Mouse (Mus musculus): ENCODE measurements around the gene Gm28230. TPM values are rescaled to one million over a fixed set of nuclear protein-coding genes. Genes with fewer than 3 reads are reported as not detected.

Gm28230 gene
- polyA plus RNA-seq, 1 experiment from 2014 or later = not detected

DNA sequence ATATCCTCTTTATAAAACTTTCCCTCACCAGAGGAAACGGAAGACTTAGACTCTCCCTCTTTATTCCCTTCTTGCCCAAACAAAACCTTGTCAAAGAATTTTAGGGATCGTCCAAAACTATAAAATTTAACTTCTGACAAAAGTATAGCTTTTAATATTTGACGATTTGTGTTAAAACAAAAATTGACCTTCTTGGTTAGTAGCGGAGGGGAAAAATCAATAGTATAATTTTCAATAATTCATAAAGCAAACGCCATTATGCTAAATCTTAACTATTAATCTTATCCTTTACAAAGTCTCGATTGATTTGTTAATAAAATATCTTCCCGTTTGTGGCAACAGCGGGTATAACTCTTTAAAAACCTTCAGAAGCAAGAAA, 36.2 kb upstream of the Gm28230 start:
- H3K9me3 ChIP-seq (ENCODE audit: control insufficient read depth, low read length) = no peaks in the 10 kb centered on the region
- H3K4me3 ChIP-seq (replicated peaks; ENCODE audit: low read length) = no peak overlapping the region
- no peak overlapping the region for H3K4me2 ChIP-seq (ENCODE audit: low read length)
- ATAC-seq = no peak
- H3K4me1 ChIP-seq (replicated peaks; ENCODE audit: control insufficient read depth, insufficient read depth, low read length) = 0 out of 2 replicates have a peak, but pooled peaks cover 2% of the 10 kb centered on the region
- H3K9ac ChIP-seq (replicated peaks; ENCODE audit: low read depth, low read length) = no peak overlapping the region
- peaks cover 80% of the 10 kb centered on the region for H3K27me3 ChIP-seq (replicated peaks; ENCODE audit: control insufficient read depth, insufficient read depth, low read length)
- no peak overlapping the region for H3K27ac ChIP-seq (ENCODE audit: low read length)
- H3K36me3 ChIP-seq (ENCODE audit: control insufficient read depth, insufficient read depth) = no peaks in the 10 kb centered on the region
- 8% methylated on average over 8 of the region's 8 CpGs for WGBS

DNA sequence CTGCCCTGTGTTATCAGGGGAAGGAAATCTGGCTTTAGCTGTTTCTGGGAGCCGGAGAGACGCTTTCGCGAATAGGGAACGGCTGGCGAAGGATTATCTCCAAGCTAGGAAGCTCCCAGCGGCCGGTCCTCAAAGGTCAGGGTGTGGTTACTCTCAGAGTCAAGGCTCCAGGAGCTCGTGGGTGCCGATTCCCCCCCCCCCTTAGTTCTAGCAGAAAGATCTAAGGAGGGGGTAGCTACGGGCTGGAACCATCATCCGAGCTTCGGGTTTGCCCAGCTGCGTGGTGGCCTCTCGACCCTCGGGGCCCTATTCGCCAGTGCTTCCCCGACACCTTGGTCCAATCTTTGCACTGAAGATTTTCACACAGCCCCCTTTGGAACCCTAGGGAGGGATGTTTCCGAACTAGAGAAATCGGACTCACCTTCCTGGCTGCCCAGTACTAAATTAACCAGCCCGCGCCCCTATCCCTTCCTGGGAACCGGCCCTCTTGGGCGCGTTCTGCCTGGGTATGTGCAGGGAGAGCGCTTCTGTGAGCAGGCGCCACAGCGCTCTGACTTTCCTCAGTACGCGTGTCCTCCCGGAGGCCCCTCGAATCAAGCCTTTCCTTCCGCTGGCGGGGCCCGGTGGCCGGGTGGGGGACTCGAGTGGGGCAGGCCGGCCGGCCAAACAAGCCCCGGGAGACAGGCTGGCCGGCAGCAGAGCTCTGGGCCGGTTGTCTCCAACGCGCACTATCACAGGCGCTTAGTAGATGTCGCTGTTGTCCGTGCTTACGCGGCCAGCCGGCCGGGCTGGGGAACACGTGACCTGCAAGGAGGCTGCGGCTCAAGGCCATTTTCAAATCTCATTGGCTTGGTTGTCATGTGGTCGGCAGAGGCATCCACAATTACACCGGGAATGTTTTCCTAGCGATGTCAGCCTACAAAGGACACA, 35.2 kb upstream of the Gm28230 start, which contains the start of gene Hoxd10:
TSS of gene Hoxd10 (plus strand) at position 903 of the 930 bp plus-strand sequence.
- H3K36me3 ChIP-seq (ENCODE audit: control insufficient read depth, insufficient read depth) = no peaks in the 10 kb centered on the region
- H3K4me3 ChIP-seq (replicated peaks; ENCODE audit: low read length) = no peak within 1 kb of the TSS
- H3K9ac ChIP-seq (replicated peaks; ENCODE audit: low read depth, low read length) = no peak within 1 kb of the TSS
- ATAC-seq = peak; percentile 31; the same call in 1 of the 2 replicates
- H3K9me3 ChIP-seq (ENCODE audit: control insufficient read depth, low read length) = no peaks in the 10 kb centered on the region
- H3K4me2 ChIP-seq (ENCODE audit: low read length) = no peak within 1 kb of the TSS
- H3K27me3 ChIP-seq (replicated peaks; ENCODE audit: control insufficient read depth, insufficient read depth, low read length) = peaks cover 86% of the 10 kb centered on the region
- 0 out of 2 replicates have a peak, but pooled peaks cover 2% of the 10 kb centered on the region for H3K4me1 ChIP-seq (replicated peaks; ENCODE audit: control insufficient read depth, insufficient read depth, low read length)
- WGBS = under 1% methylated on average over 52 of the region's 56 CpGs
- H3K27ac ChIP-seq (ENCODE audit: low read length) = no peak within 1 kb of the TSS

DNA sequence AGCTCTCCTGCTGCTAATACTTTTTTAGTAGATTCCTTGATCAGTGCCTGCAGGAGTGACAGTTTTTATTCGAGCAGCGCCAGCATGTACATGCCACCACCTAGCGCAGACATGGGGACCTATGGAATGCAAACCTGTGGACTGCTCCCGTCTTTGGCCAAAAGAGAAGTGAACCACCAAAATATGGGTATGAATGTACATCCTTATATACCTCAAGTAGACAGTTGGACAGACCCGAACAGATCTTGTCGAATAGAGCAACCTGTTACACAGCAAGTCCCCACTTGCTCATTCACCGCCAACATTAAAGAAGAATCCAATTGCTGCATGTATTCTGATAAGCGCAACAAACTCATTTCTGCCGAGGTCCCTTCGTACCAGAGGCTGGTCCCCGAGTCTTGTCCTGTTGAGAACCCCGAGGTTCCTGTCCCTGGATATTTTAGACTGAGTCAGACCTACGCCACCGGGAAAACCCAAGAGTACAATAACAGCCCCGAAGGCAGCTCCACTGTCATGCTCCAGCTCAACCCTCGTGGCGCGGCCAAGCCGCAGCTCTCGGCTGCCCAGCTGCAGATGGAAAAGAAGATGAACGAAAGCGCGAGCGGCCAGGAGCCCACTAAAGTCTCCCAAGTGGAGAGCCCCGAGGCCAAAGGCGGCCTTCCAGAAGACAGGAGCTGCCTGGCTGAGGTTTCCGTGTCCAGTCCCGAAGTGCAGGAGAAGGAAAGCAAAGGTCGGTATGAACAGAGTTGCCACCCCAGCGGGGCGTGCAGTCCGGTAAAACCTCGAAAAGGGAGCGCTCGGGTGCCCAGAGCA, 34.3 kb upstream of the Gm28230 start:
- Histone ChIP-seq H3K36me3 (ENCODE audit: control insufficient read depth, insufficient read depth) (no peaks in the 10 kb centered on the region), H3K27ac (ENCODE audit: low read length) (no peak overlapping the region), H3K4me3 (replicated peaks; ENCODE audit: low read length) (no peak overlapping the region), H3K9me3 (ENCODE audit: control insufficient read depth, low read length) (no peaks in the 10 kb centered on the region), H3K27me3 (replicated peaks; ENCODE audit: control insufficient read depth, insufficient read depth, low read length) (peaks cover 85% of the 10 kb centered on the region), H3K9ac (replicated peaks; ENCODE audit: low read depth, low read length) (no peak overlapping the region), H3K4me1 (replicated peaks; ENCODE audit: control insufficient read depth, insufficient read depth, low read length) (0 out of 2 replicates have a peak, but pooled peaks cover 2% of the 10 kb centered on the region), H3K4me2 (ENCODE audit: low read length) (no peak overlapping the region)
- 4% methylated on average over 35 of the region's 35 CpGs for WGBS
- no peak for ATAC-seq

DNA sequence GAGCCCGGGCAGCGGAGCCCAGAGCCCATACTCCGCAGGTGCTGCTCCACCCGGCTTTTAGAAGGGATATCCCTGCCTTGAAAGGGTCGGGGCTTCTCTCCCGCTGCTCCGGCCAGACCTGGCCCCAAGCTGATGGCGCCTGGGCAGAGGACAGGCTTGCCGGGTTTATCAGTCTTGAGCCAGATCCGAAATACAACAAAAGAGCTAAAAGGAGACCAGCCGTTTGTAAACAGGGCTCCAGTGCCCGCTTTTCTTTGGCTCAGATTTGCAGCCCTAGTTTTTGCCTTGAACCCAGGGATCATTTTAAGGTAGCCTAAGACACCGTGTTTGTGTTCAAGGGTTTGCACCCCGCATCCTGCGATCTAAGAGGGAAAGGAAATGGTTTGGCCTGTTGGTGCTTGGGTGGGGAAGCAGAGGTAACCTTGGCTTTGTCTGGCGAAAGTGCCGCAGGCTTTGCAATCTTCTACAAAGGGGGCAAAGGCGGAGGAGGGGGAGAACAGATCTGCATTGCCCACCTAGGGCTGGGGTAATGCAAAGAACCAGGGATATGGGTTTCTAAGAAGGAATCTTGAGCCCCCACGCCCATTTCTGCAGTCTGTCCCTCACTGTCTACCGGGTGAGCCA, 33.6 kb upstream of the Gm28230 start:
- 1% methylated on average over 20 of the region's 20 CpGs for WGBS
- ATAC-seq = no peak
- H3K27me3 ChIP-seq (replicated peaks; ENCODE audit: control insufficient read depth, insufficient read depth, low read length) = peaks cover 85% of the 10 kb centered on the region
- H3K9ac ChIP-seq (replicated peaks; ENCODE audit: low read depth, low read length) = no peak overlapping the region
- no peak overlapping the region for H3K4me3 ChIP-seq (replicated peaks; ENCODE audit: low read length)
- H3K9me3 ChIP-seq (ENCODE audit: control insufficient read depth, low read length) = no peaks in the 10 kb centered on the region
- no peaks in the 10 kb centered on the region for H3K36me3 ChIP-seq (ENCODE audit: control insufficient read depth, insufficient read depth)
- H3K27ac ChIP-seq (ENCODE audit: low read length) = no peak overlapping the region
- H3K4me1 ChIP-seq (replicated peaks; ENCODE audit: control insufficient read depth, insufficient read depth, low read length) = peaks cover 7% of the 10 kb centered on the region
- no peak overlapping the region for H3K4me2 ChIP-seq (ENCODE audit: low read length)

DNA sequence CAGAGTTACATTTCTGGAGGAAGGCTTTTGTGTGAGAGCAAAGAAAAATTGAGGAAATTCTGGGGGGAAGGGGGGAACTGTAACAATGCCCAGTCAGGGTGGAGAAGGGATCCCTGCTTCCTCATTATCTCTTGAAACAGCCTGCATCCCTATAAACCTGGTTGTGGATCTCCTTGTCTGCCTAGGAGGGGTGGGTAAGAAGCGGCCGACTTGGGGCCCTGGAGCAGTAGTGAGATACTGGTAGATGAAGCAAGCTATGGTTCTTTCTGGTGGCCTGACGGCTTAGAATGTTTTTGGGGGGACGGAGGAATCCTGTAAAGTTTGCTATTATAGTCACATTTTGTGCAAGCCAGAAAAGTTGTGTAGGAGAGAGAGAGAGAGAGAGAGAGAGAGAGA, 33.1 kb upstream of the Gm28230 start:
- H3K9me3 ChIP-seq (ENCODE audit: control insufficient read depth, low read length) = no peaks in the 10 kb centered on the region
- H3K9ac ChIP-seq (replicated peaks; ENCODE audit: low read depth, low read length) = no peak overlapping the region
- no peak for ATAC-seq
- H3K4me2 ChIP-seq (ENCODE audit: low read length) = no peak overlapping the region
- peaks cover 12% of the 10 kb centered on the region for H3K4me1 ChIP-seq (replicated peaks; ENCODE audit: control insufficient read depth, insufficient read depth, low read length)
- H3K27ac ChIP-seq (ENCODE audit: low read length) = no peak overlapping the region
- no peak overlapping the region for H3K4me3 ChIP-seq (replicated peaks; ENCODE audit: low read length)
- H3K36me3 ChIP-seq (ENCODE audit: control insufficient read depth, insufficient read depth) = no peaks in the 10 kb centered on the region
- peaks cover 83% of the 10 kb centered on the region for H3K27me3 ChIP-seq (replicated peaks; ENCODE audit: control insufficient read depth, insufficient read depth, low read length)
- 3% methylated on average over 4 of the region's 4 CpGs for WGBS

DNA sequence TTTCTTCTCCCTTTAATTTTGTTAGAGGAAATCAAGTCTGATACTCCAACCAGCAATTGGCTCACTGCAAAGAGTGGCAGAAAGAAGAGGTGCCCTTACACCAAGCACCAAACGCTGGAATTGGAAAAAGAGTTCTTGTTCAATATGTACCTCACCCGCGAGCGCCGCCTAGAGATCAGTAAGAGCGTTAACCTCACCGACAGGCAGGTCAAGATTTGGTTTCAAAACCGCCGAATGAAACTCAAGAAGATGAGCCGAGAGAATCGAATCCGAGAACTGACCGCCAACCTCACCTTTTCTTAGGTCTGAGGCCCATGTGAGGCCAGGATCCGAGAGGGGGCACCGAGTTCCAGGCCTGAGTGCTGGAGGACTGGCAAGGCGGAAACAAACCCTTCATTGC, 32.5 kb upstream of the Gm28230 start:
- H3K4me1 ChIP-seq (replicated peaks; ENCODE audit: control insufficient read depth, insufficient read depth, low read length) = peaks cover 13% of the 10 kb centered on the region
- H3K4me3 ChIP-seq (replicated peaks; ENCODE audit: low read length) = no peak overlapping the region
- no peak overlapping the region for H3K4me2 ChIP-seq (ENCODE audit: low read length)
- H3K9me3 ChIP-seq (ENCODE audit: control insufficient read depth, low read length) = no peaks in the 10 kb centered on the region
- no peak for ATAC-seq
- H3K27me3 ChIP-seq (replicated peaks; ENCODE audit: control insufficient read depth, insufficient read depth, low read length) = peaks cover 86% of the 10 kb centered on the region
- under 1% methylated on average over 16 of the region's 16 CpGs for WGBS
- H3K36me3 ChIP-seq (ENCODE audit: control insufficient read depth, insufficient read depth) = no peaks in the 10 kb centered on the region
- H3K9ac ChIP-seq (replicated peaks; ENCODE audit: low read depth, low read length) = no peak overlapping the region
- H3K27ac ChIP-seq (ENCODE audit: low read length) = no peak overlapping the region

DNA sequence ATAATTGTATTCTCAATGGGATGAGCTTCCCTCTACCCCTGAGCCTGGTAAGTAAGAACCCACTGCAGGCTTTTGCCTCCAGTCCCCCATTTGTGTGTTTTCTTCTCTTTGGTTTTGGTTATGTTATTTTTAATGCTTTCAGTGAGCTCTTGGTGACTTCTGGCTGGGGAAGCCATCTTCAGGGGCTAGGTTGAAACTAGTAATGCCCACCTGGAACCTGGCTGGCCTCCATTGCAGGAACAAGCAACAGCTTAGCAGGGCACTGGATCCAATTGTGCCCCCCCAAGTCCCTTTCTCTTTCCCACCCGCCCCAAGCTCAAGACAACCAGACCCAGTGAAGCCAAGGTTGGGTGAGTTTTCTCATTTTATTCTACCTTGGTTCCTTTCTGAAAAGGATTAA, 31.1 kb upstream of the Gm28230 start:
- Histone ChIP-seq H3K9ac (replicated peaks; ENCODE audit: low read depth, low read length) (no peak overlapping the region), H3K36me3 (ENCODE audit: control insufficient read depth, insufficient read depth) (no peaks in the 10 kb centered on the region), H3K9me3 (ENCODE audit: control insufficient read depth, low read length) (no peaks in the 10 kb centered on the region), H3K4me2 (ENCODE audit: low read length) (no peak overlapping the region), H3K4me1 (replicated peaks; ENCODE audit: control insufficient read depth, insufficient read depth, low read length) (peaks cover 13% of the 10 kb centered on the region), H3K27me3 (replicated peaks; ENCODE audit: control insufficient read depth, insufficient read depth, low read length) (peaks cover 90% of the 10 kb centered on the region), H3K4me3 (replicated peaks; ENCODE audit: low read length) (no peak overlapping the region), H3K27ac (ENCODE audit: low read length) (no peak overlapping the region)
- ATAC-seq = no peak
- 6% methylated on average over 1 of the region's 1 CpGs for WGBS

DNA sequence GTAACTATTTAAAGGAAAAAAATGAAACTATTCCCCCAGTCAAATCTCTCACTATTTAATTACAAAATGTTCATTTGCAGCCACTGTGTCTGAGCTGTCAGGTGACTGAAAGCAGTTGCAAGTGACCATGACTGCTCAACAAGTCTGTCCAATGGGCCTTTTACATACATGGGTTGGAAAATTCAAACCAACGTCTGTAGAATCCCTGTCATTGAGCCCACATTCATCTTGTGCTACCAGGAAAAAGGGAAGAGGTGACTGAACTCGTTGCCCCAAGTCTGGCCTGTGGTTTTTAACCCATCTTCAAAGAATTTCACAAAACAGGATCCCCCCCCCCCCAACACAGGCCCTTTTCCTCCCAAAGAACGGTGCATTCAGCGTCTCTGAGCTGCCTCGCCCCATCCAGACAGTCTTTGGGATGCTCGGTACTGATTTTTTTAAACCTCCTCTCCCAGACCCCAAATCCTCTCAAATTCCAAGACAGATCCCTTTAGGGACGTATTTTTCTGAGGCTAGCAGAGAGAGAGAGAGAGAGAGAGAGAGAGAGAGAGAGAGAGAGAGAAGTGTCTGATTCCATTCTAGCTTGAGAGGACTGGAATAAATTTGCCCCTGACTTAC, 30.6 kb upstream of the Gm28230 start:
- Histone ChIP-seq H3K36me3 (ENCODE audit: control insufficient read depth, insufficient read depth) (no peaks in the 10 kb centered on the region), H3K27me3 (replicated peaks; ENCODE audit: control insufficient read depth, insufficient read depth, low read length) (peaks cover 94% of the 10 kb centered on the region), H3K9me3 (ENCODE audit: control insufficient read depth, low read length) (no peaks in the 10 kb centered on the region), H3K9ac (replicated peaks; ENCODE audit: low read depth, low read length) (no peak overlapping the region), H3K27ac (ENCODE audit: low read length) (no peak overlapping the region), H3K4me2 (ENCODE audit: low read length) (no peak overlapping the region), H3K4me3 (replicated peaks; ENCODE audit: low read length) (no peak overlapping the region), H3K4me1 (replicated peaks; ENCODE audit: control insufficient read depth, insufficient read depth, low read length) (peaks cover 13% of the 10 kb centered on the region)
- WGBS = 0% methylated on average over 7 of the region's 7 CpGs
- ATAC-seq = no peak

Data from forebrain, embryonic 16.5 days (tissue).